Mouse (Mus musculus) effector memory CD4-positive, alpha-beta T cell, adult 5 months (primary cell): ENCODE data around the gene Mast2. TPM values are rescaled to one million over a fixed set of nuclear protein-coding genes. Genes with fewer than 3 reads are reported as not detected.

Source experiments
- polyA plus RNA-seq: library from polyadenylated mRNA; unstranded; fragments of 100-300 nt; shearing (Covaris generic); gene quantifications from one replicate; pipeline ENCODE4 v1.2.1, GENCODE M21; 2017

Mast2 gene
- polyA plus RNA-seq: 12.8 TPM

GRCm38 (mm10) chr4:116464126-116464981 lies at the start of gene Mast2:
Gene Mast2 (minus strand): TSS chr4:116464183.

DNA sequence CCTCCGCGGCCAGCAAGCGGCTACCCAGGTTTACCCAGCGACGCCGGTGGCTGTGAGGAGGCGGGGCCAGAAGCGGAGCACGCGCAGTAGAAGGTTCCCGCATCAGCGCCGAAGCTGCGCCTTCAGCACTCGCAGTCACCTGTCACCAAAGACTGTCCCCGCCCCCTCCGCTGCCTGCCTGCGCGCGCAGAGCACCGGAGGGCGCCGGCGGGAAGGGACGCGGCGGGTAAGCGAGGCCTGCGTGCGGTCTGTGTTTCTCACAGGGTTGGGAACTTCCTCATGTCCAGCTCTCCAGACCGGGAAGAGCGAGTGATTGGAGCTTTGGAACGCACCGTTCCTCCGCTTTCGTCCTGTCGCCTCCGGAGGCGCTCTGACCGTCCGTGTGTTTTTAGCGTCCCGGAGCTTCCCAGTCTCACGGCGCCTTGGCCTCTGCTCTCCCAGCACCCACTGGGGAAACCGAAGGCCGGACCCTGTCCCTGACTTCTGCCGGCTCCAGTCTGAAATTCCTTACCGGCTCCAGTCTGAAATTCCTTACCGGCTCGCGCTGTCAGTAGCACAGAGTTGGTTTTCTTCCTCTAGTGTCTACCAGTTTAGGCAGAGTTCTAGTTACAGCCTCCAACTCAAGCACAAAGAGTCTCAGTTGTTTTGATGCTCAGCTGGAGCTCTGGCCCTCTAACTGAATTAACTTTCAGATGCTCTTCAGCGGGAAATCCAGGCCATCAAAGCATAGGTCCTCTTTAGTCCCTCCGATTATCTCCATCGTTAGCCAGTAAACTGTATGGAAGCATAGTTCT lies 43.6 kb upstream of the Mast2 start, which contains the start of gene Ipp:
Gene Ipp (plus strand): TSS at position 125 of the 794 bp plus-strand sequence.

Other genes with a start within 250 kb of the Mast2 start
- 0.97 TPM for gene Pik3r3, start 242.6 kb downstream of the Mast2 start, polyA plus RNA-seq
- gene Ipp, start 43.4 kb upstream of the Mast2 start, polyA plus RNA-seq: 11.2 TPM
- 7.1 TPM for gene Tmem69, start 91.8 kb upstream of the Mast2 start, polyA plus RNA-seq
- gene Gpbp1l1, start 93.5 kb upstream of the Mast2 start, polyA plus RNA-seq: 61.4 TPM
- 8.7 TPM for gene Ccdc17, start 132.5 kb upstream of the Mast2 start, polyA plus RNA-seq
- gene Nasp, start 163.8 kb upstream of the Mast2 start, polyA plus RNA-seq: 91.4 TPM
- gene Akr1a1, start 187.5 kb upstream of the Mast2 start, polyA plus RNA-seq: 215 TPM
- gene Prdx1, start 221.4 kb upstream of the Mast2 start, polyA plus RNA-seq: 495 TPM
- 3.7 TPM for gene Mmachc, start 244.2 kb upstream of the Mast2 start, polyA plus RNA-seq
- gene Ccdc163, start 244.3 kb upstream of the Mast2 start, polyA plus RNA-seq: 9.8 TPM